Mouse (Mus musculus) neutrophil, adult 5-6 weeks (primary cell): ENCODE measurements around the gene Wwox. TPM values are rescaled to one million over a fixed set of nuclear protein-coding genes. Genes with fewer than 3 reads are reported as not detected.

ENCODE experiments used
- ATAC-seq: fragments of 151-379, 151-347 bp; 2 replicates; pipeline ENCODE4 v1.8.0; 2017; ENCODE audit warnings: mild to moderate bottlenecking, moderate TSS enrichment; ENCODE audit not compliant: insufficient number of reproducible peaks, poor library complexity, low FRiP score, severe bottlenecking; ENCODE audit errors: extremely low read depth
- total RNA-seq: library from RNA; stranded (forward); fragments of 200-1000 nt; gene quantifications from 2 replicates; pipeline ENCODE4 v1.2.3, GENCODE M21; 2017

Gene Wwox
- total RNA-seq, 1 experiment from 2014 or later, result 7.7 TPM

GRCm38 (mm10) chr8:115008624-115009620 is 569.5 kb downstream of the Wwox start:
- ATAC-seq, result no peak

DNA sequence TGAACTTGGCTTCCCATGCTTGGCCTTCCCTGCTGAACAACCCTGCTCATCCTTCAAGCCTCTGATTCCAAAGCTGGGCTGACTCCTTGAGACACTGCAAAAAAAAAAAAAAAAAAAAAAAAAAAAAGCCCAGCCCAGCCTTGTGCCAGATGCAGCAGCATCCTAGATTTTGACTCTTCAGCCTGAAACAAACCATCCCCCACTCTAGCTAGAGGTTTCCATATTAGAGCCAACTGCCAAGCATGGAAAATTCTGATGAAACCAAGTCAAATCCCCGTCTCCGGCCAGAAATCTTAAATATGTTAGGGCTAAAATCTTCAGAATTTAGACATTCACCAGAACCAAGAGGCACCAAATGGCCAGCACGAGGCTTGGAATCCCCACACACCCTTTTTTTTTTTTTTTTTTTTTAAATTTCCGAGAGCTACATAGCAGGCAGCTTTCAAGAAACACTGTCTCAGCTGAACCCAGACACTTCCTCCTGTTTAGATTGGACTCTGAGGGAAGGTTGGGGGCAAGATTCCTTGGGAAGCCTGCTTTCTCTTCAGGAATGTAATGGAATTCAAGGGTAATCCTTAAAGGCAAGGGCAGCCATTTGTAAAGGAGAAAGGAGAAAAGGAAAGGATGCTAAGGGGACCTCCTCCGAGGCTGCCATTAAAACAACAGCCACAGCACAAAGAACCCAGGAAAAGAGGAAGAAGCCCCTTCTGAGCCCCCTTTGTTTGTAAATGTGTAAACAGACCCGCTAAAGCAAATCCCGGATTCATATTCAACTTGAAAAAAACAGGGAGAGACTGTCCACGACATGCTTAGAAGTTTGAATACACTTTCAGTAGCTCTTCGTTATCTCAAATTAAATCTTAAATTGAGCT is 570.7 kb downstream of the Wwox start:
- no peak for ATAC-seq

DNA sequence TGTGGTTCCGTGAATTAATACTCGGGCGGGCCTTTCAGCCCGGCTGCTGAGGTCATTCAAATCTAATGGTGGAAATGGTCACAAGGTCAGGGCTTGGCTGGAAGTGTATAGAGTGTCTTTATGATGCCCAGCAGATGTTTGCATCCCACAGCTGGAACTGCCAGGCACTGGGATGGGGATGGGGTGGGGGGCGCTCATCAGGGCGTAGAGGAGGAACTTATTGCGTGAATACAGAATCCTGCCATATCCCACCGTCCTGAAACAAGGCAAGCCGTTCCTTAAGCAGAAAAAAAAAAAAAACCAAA is 571.3 kb downstream of the Wwox start:
- ATAC-seq, result no peak

GRCm38 (mm10) chr8:115019661-115020060 is 580.2 kb downstream of the Wwox start:
- ATAC-seq, result no peak

DNA sequence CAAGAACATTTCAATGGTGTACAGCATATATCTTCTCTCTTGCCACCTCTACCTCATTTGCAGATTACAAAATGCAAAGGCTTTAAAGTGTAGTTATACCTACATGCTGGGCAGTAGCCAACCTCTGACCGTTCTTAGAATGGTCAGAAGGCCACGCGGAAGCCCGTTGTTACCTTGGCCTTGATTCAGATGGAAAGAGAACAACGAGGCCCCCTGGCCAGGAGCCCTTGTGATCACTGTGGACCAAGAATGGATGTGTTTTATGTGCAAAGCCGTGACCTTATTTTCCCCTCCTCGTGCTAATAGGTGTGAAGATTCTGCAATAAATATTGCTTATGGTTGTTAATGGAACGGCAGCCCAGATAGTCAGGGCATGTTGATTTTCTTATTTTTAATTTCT is 582.3 kb downstream of the Wwox start:
- ATAC-seq, result no peak

- no peak for ATAC-seq
Measured at GRCm38 (mm10) chr8:115024062-115024461, 584.6 kb downstream of the Wwox start.

- no peak for ATAC-seq
Measured at GRCm38 (mm10) chr8:115025390-115026098, 586.1 kb downstream of the Wwox start.

- ATAC-seq, result no peak
Measured at GRCm38 (mm10) chr8:115026201-115026600, 586.7 kb downstream of the Wwox start.

DNA sequence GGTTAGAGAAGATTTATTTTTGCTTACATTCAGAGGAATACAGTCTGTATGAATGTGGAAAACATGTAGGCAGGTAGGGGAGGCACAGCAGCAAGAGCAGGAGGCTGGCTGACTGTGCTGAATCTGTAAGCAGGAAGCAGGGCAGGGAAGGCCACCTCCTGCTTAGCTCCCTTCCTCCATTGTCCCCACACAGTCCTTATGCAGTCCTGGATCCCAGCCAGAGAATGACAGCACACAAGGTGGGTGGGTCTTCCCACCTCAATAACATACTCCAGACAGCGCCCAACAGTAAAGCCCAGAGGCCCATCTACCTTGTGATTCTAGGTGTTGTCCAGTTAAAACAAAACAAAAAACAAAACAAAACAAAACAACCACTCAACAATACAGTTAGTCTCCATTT is 593.7 kb downstream of the Wwox start:
- ATAC-seq, result no peak

DNA sequence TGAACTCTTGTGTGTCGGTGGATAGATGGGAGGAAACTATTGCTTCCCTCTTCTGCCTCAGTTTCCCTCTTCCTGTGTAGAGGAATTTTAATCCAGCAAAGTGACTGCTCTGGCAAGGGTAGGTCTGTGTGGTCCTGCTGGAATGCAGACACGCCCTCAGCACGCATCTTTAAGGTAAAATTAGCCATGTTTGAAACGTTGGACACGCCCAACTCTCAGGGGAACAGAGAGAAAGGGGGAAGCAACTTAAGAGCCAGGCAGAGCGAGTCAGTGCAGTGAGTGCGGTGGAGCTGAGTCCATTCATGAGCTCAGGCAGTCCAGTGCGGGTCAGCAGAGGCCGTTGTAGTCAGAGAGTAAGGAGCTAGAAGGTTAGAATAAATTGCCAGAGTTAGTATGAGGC is 596.6 kb downstream of the Wwox start:
- ATAC-seq, result no peak

GRCm38 (mm10) chr8:115038426-115038825 is 599.0 kb downstream of the Wwox start:
- ATAC-seq, result no peak

GRCm38 (mm10) chr8:115045746-115046145 is 606.3 kb downstream of the Wwox start:
- ATAC-seq, result no peak

GRCm38 (mm10) chr8:115046496-115046895 is 607.0 kb downstream of the Wwox start:
- no peak for ATAC-seq

GRCm38 (mm10) chr8:115058193-115058835 is 618.9 kb downstream of the Wwox start:
- no peak for ATAC-seq

DNA sequence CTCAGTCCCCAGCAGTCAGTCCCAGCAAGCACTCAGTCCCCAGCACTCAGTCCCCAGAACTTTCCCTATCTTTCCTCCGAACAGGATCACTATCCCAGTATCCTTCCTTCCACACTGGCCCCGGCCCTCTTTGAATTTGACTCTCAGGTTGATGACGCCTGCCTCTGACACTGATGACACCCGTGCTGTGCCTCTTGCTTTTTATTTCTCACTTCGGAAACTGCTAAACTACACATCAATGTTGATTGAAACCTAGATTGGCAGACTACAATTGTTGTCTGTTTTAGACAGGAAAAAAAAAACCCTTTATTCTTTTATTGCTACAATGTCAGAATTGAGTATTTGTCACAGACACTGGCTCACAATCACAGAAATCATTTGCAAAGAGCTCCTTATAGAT is 624.2 kb downstream of the Wwox start:
- ATAC-seq, result no peak

- no peak for ATAC-seq
Measured at GRCm38 (mm10) chr8:115064691-115065090, 625.2 kb downstream of the Wwox start.

- no peak for ATAC-seq
Measured at GRCm38 (mm10) chr8:115065386-115065785, 625.9 kb downstream of the Wwox start.

DNA sequence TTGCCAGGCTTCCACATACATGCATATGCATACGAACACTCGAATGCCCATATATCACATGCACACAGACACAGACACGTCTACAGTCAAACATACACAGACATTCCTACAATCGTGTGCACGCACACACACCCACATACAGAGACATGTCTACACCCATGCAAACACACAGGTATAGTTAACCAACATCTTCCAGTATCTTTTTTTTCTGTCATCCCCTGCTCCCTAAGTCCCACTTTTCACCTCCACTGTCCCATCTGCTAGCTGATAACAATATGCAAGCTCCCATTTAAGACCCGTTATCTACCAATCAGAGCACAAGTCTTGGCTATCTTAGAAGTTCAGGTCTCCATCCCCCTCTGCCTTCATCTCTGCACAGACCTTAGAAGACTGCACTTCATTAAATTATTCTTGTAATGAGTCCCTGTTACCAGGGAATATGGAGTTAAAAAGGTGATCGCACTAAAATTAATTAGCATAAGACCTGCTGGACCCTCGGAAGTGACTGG is 627.1 kb downstream of the Wwox start:
- ATAC-seq, result no peak

DNA sequence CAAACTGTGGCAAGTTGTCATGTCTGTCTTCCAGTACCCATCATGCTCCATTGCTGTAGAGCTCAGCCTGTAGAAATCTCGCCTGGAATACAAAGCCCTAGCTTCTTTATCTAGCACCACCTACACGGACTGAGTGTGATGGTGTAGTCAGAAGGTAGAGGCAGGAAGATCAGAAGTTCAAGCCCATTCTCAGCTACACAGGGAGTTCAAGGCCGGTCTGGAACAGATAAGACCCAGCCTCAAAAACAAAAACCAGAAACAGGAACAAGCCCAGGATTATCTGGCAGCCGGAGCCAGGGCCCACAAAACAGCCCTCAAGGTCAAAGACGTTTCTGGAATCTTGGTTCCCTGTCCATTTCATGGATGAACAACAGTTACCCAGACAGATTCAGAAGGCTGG is 629.3 kb downstream of the Wwox start:
- ATAC-seq, result no peak
